Comparison of ENCODE assay signal across 10 mouse cellular contexts in the genomic region with DNA sequence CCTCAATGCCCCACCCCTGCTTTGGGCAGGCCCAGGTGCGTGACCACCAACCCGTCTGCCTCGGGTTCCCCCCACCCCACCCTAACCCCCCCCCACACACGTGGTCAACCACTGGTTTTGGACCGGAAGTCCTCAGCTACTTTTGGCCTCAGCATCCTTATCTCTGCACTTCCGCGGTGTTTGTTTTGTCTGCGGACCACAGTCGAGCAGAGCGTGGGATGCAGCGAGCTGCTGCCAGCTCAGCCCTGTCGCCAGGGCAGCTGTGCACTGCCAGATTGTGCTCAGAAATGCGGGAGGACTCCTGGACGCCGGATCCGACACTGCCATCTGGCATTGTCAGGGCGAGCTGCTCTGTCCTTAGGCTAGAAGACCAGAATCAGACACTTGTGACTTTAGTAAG. TPM values are rescaled to one million over a fixed set of nuclear protein-coding genes. Genes with fewer than 3 reads are reported as not detected.
DNase-seq lines count a peak whose midpoint lies in the region; ATAC-seq lines count a peak whose summit lies in the region.
"Had no signal": no experiment of that assay in that cellular context is flagged by ENCODE, and none has a peak within 500 bp of the region (broad histone marks: within the 10 kb centered on the region; RNA-seq: fewer than 3 reads in every experiment).

No protein-coding gene starts in this region.

- peak overlapping the region; percentile 37 for H3K9ac ChIP-seq in lung, embryonic 16.5 days (ENCODE audit: low read length)
- H3K9ac ChIP-seq: embryonic facial prominence, embryonic 12.5 days had no signal

- no peak overlapping the region for H3K4me3 ChIP-seq in lung, embryonic 16.5 days (ENCODE audit: low read length)
- H3K4me3 ChIP-seq: embryonic facial prominence, embryonic 12.5 days had no signal

- H3K4me1 ChIP-seq in lung, embryonic 16.5 days (replicated peaks; ENCODE audit: control insufficient read depth, insufficient read depth, low read length), result peaks cover 9% of the 10 kb centered on the region
- H3K4me1 ChIP-seq: embryonic facial prominence, embryonic 12.5 days had no signal

- 6% methylated on average over 17 of the region's 17 CpGs for WGBS in lung, embryonic 16.5 days

- H3K27me3 ChIP-seq in lung, embryonic 16.5 days (ENCODE audit: control insufficient read depth, insufficient read depth, low read depth, low read length), result no peaks in the 10 kb centered on the region
- H3K27me3 ChIP-seq: embryonic facial prominence, embryonic 12.5 days had no signal

- no peak overlapping the region for H3K27ac ChIP-seq in lung, embryonic 16.5 days (ENCODE audit: low read length)
- H3K27ac ChIP-seq: embryonic facial prominence, embryonic 12.5 days had no signal

- no peaks in the 10 kb centered on the region for H3K36me3 ChIP-seq in lung, embryonic 16.5 days (ENCODE audit: control insufficient read depth, insufficient read depth, low read length)
- H3K36me3 ChIP-seq: embryonic facial prominence, embryonic 12.5 days had no signal

- peak; percentile 69 to 79 for DNase-seq in cerebellum, postnatal 14 days
- DNase-seq in cerebellum, adult 8-10 months, result no peak
- peak; percentile 32 for DNase-seq in retina, postnatal 1 day
- DNase-seq in retina, embryonic 14.5 days (ENCODE audit: low spot score), result no peak
- peak; percentile 64 for DNase-seq in testis, postnatal 14 days (ENCODE audit: low spot score)
- DNase-seq in spleen, postnatal 14 days (ENCODE audit: low spot score in 2 of 2), result no peak
- no peak for DNase-seq in adrenal gland, postnatal 25 days

- peak overlapping the region; percentile 27 for H3K4me2 ChIP-seq in lung, embryonic 16.5 days (ENCODE audit: low read depth, low read length)
- H3K4me2 ChIP-seq: embryonic facial prominence, embryonic 12.5 days had no signal

- no peaks in the 10 kb centered on the region for H3K9me3 ChIP-seq in lung, embryonic 16.5 days (ENCODE audit: control insufficient read depth, low read length)
- H3K9me3 ChIP-seq: embryonic facial prominence, embryonic 12.5 days had no signal

- peak; percentile 51; the same call in 1 of the 2 replicates for ATAC-seq in lung, embryonic 16.5 days (ENCODE audit: low read depth)

RNA-seq across cellular contexts. Expression of a gene that starts 6.2 kb away (rescaled TPM):
- polyA plus RNA-seq in lung, embryonic 16.5 days (2015; fragmentation: Nextera tagmentation; extraction: Ambion mirVana), result 41.9 and 44.6 TPM in 2 replicates
- 124 and 195 TPM in 2 replicates for total RNA-seq in adrenal gland, postnatal 25 days (2021)

RNA-seq across cellular contexts. Expression of a gene that starts 8.4 kb away (rescaled TPM):
- 16.2 and 17.9 TPM in 2 replicates for polyA plus RNA-seq in lung, embryonic 16.5 days (2015; fragmentation: Nextera tagmentation; extraction: Ambion mirVana)
- 7.3 and 8.2 TPM in 2 replicates for total RNA-seq in adrenal gland, postnatal 25 days (2021)

RNA-seq across cellular contexts. Expression of a gene that starts 35.1 kb away (rescaled TPM):
- 0.34 and 0.45 TPM in 2 replicates for polyA plus RNA-seq in lung, embryonic 16.5 days (2015; fragmentation: Nextera tagmentation; extraction: Ambion mirVana)
- not detected in 2 replicates for total RNA-seq in adrenal gland, postnatal 25 days (2021)
- polyA plus RNA-seq: embryonic facial prominence, embryonic 12.5 days; limb, embryonic 11.5 days had no signal

RNA-seq across cellular contexts. Expression of a gene that starts 48.6 kb away (rescaled TPM):
- 0.23 and 0.34 TPM in 2 replicates for polyA plus RNA-seq in lung, embryonic 16.5 days (2015; fragmentation: Nextera tagmentation; extraction: Ambion mirVana)
- 0.21 TPM in 1 of 2 replicates, not detected in the other for total RNA-seq in adrenal gland, postnatal 25 days (2021)

Comparison
In these comparisons a context has a peak if more than half of its experiments do, and no peak if none do; other contexts are left out.
1. DNase-seq: peak in cerebellum, postnatal 14 days (2 of 2), retina, postnatal 1 day (single experiment) and testis, postnatal 14 days (single experiment); none in cerebellum, adult 8-10 months (single experiment), retina, embryonic 14.5 days (single experiment), spleen, postnatal 14 days (0 of 2) and adrenal gland, postnatal 25 days (single experiment).